Mouse (Mus musculus) lung, postnatal 0 days (tissue): Measurements from ENCODE around the gene Stim1.

Experiments used
- CTCF ChIP-seq: IDR thresholded peaks from 2 replicates; pipeline ENCODE4 v1.5.1; 2016; ENCODE audit warnings: antibody characterized with exemption, mild to moderate bottlenecking
- EP300 ChIP-seq: IDR thresholded peaks from 2 replicates; pipeline ENCODE4 v1.6.1; 2016; ENCODE audit warnings: antibody characterized with exemption, mild to moderate bottlenecking, control low read depth

- TF ChIP-seq EP300 (no peak), CTCF (no peak)
These were observed 13.8 kb downstream of the Stim1 start for GRCm38 (mm10) chr7:102281403-102281802.
